Mouse (Mus musculus) olfactory bulb, adult 2 months (tissue): ENCODE measurements around the gene Ccpg1os.

ENCODE experiments used
- CTCF ChIP-seq: fragments of 200-500 bp; IDR thresholded peaks from 2 replicates; pipeline ENCODE4 v1.5.1; 2012; ENCODE audit warnings: low read depth, mild to moderate bottlenecking, low read length, moderate library complexity; ENCODE audit not compliant: insufficient read depth
- POLR2A ChIP-seq: fragments of 200-500 bp; IDR thresholded peaks from 2 replicates; pipeline ENCODE4 v1.6.1; 2012; ENCODE audit warnings: mild to moderate bottlenecking, low read depth, low read length, moderate library complexity; ENCODE audit not compliant: insufficient read depth

DNA sequence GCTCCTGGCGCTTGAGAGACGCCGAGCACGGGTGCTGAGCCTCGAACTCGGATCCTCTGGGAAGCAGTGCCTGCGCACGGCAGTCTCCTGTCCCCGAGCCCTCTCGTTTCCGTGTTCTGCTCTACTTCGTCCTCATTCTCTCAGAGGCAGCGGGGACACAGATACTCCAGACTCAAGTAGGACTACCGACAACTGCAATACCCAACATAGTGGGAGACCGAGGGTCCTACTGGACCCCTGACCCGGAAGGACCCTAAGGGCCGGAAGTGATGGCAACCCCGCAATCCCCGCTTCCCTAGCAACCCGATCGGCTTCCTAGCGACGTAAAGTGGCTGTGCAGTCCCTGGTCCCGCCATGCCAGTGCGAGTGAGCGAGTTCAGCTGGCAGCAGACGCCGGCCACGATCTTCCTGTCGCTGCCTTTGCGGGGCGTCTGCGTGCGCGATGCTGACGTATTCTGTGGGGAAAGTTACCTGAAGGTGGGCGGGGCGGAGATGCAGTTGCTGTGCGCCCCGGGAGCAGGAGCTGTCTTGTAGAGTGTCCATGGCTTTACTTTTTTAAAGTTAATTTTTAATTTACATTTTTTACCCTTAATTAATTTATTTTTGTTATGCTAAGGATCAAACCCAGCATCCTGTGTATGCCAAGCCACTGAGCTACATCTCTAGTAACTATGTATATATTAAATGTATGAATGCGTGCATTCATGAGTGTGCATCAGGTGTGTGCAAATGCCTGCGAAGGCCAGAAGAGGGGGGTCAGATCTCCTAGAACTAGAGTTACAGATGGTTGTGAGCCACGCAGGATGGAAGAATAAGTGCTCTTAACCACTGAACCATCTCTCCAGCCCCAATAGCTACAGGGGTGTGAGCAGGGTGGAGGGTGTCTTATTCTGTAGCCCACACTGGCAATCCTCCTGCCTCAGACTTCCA, 26.4 kb downstream of the Ccpg1os start, which contains the start of the genes Dyx1c1 and Gm44503:
- TF ChIP-seq CTCF = no peak
- TF ChIP-seq POLR2A = peak; percentile 42; the same call in 1 of the 2 replicates
